Mouse (Mus musculus): ENCODE data around the gene Sgms1. TPM values are rescaled to one million over a fixed set of nuclear protein-coding genes. Genes with fewer than 3 reads are reported as not detected.
"Not testable (repeated sequence)": the region's sequence is repeated elsewhere in the genome, so short reads cannot be mapped to it uniquely, and the experiment has no call there.

Gene Sgms1
- polyA plus RNA-seq, 1 experiment from 2014 or later = 9.9 TPM

GRCm38 (mm10) chr19:32102976-32103300, 286.6 kb downstream of the Sgms1 start:
- H3K36me3 ChIP-seq (ENCODE audit: poor library complexity, severe bottlenecking) = no peaks in the 10 kb centered on the region
- ATAC-seq = peak; percentile 65
- H3K9me3 ChIP-seq (replicated peaks) = no peaks in the 10 kb centered on the region
- H3K9ac ChIP-seq = peak overlapping the region; percentile 48
- peak overlapping the region; percentile 35 for H3K4me3 ChIP-seq
- WGBS = 7% methylated on average over 9 of the region's 9 CpGs
- no peaks in the 10 kb centered on the region for H3K27me3 ChIP-seq
- peak overlapping the region; percentile 55 for H3K4me2 ChIP-seq
- peaks cover 9% of the 10 kb centered on the region for H3K4me1 ChIP-seq
- H3K27ac ChIP-seq = no peak overlapping the region

- H3K4me1 ChIP-seq = peaks cover 9% of the 10 kb centered on the region
- no peak overlapping the region for H3K27ac ChIP-seq
- ATAC-seq = peak; percentile 38
These were observed 287.1 kb downstream of the Sgms1 start for GRCm38 (mm10) chr19:32102294-32102975.

GRCm38 (mm10) chr19:32098582-32098981, 290.9 kb downstream of the Sgms1 start:
- Histone ChIP-seq H3K4me2 (no peak overlapping the region), H3K4me1 (peaks cover 9% of the 10 kb centered on the region), H3K9me3 (replicated peaks) (no peaks in the 10 kb centered on the region), H3K4me3 (no peak overlapping the region), H3K27me3 (no peaks in the 10 kb centered on the region), H3K36me3 (ENCODE audit: poor library complexity, severe bottlenecking) (no peaks in the 10 kb centered on the region), H3K27ac (no peak overlapping the region), H3K9ac (no peak overlapping the region)
- WGBS = 78% methylated on average over 3 of the region's 3 CpGs
- no peak for ATAC-seq

More at GRCm38 (mm10) chr19:32102294-32102975, 287.1 kb downstream of the Sgms1 start:
- H3K4me2 ChIP-seq = peak overlapping the region; percentile 55
- 25% methylated on average over 18 of the region's 18 CpGs for WGBS
- no peaks in the 10 kb centered on the region for H3K36me3 ChIP-seq (ENCODE audit: poor library complexity, severe bottlenecking)
- peak overlapping the region; percentile 35 for H3K4me3 ChIP-seq
- H3K9me3 ChIP-seq (replicated peaks) = no peaks in the 10 kb centered on the region
- H3K9ac ChIP-seq = peak overlapping the region; percentile 48
- H3K27me3 ChIP-seq = no peaks in the 10 kb centered on the region

GRCm38 (mm10) chr19:32092358-32092757, 297.2 kb downstream of the Sgms1 start:
- Histone ChIP-seq H3K4me3 (no peak overlapping the region), H3K9ac (no peak overlapping the region), H3K27ac (no peak overlapping the region), H3K36me3 (ENCODE audit: poor library complexity, severe bottlenecking) (no peaks in the 10 kb centered on the region), H3K4me1 (no peaks in the 10 kb centered on the region), H3K27me3 (no peaks in the 10 kb centered on the region), H3K9me3 (replicated peaks) (no peaks in the 10 kb centered on the region), H3K4me2 (no peak overlapping the region)
- 85% methylated on average over 4 of the region's 4 CpGs for WGBS
- no peak for ATAC-seq

- Histone ChIP-seq H3K27me3 (no peaks in the 10 kb centered on the region), H3K4me2 (no peak overlapping the region), H3K27ac (no peak overlapping the region), H3K36me3 (ENCODE audit: poor library complexity, severe bottlenecking) (no peaks in the 10 kb centered on the region), H3K9me3 (replicated peaks) (no peaks in the 10 kb centered on the region), H3K9ac (no peak overlapping the region), H3K4me1 (no peaks in the 10 kb centered on the region), H3K4me3 (no peak overlapping the region)
- no peak for ATAC-seq
- 88% methylated on average over 4 of the region's 4 CpGs for WGBS
These were observed 298.7 kb downstream of the Sgms1 start for GRCm38 (mm10) chr19:32090804-32091203.

GRCm38 (mm10) chr19:32088570-32088969, 300.9 kb downstream of the Sgms1 start:
- Histone ChIP-seq H3K4me3 (no peak overlapping the region), H3K9me3 (replicated peaks) (no peaks in the 10 kb centered on the region), H3K27ac (no peak overlapping the region), H3K36me3 (ENCODE audit: poor library complexity, severe bottlenecking) (no peaks in the 10 kb centered on the region), H3K4me1 (no peaks in the 10 kb centered on the region), H3K9ac (no peak overlapping the region), H3K4me2 (no peak overlapping the region), H3K27me3 (no peaks in the 10 kb centered on the region)
- 94% methylated on average over 1 of the region's 1 CpGs for WGBS
- no peak for ATAC-seq

GRCm38 (mm10) chr19:32087736-32088470, 301.6 kb downstream of the Sgms1 start:
- WGBS = 91% methylated on average over 6 of the region's 6 CpGs
- no peaks in the 10 kb centered on the region for H3K9me3 ChIP-seq (replicated peaks)
- H3K4me1 ChIP-seq = no peaks in the 10 kb centered on the region

GRCm38 (mm10) chr19:32084813-32085212, 304.7 kb downstream of the Sgms1 start:
- not testable (repeated sequence) for ATAC-seq; H3K27me3 ChIP-seq; H3K4me2 ChIP-seq; H3K27ac ChIP-seq; H3K9me3 ChIP-seq (replicated peaks); H3K9ac ChIP-seq; H3K4me1 ChIP-seq; H3K4me3 ChIP-seq; H3K36me3 ChIP-seq (ENCODE audit: poor library complexity, severe bottlenecking)
- 92% methylated on average over 1 of the region's 1 CpGs for WGBS

More at GRCm38 (mm10) chr19:32087736-32088470, 301.6 kb downstream of the Sgms1 start:
- no peak for ATAC-seq
- Histone ChIP-seq H3K27ac (no peak overlapping the region), H3K27me3 (no peaks in the 10 kb centered on the region), H3K4me3 (no peak overlapping the region), H3K36me3 (ENCODE audit: poor library complexity, severe bottlenecking) (no peaks in the 10 kb centered on the region), H3K9ac (no peak overlapping the region), H3K4me2 (no peak overlapping the region)

Other genes starting within 250 kb of the Sgms1 start
- 98.9 and 101 TPM in 2 replicates for gene Rpl9-ps6, start 76.9 kb upstream of the Sgms1 start, polyA plus RNA-seq (2015; fragmentation: Nextera tagmentation; extraction: Ambion mirVana)
- 38.6 and 43.6 TPM in 2 replicates for gene Minpp1, start 96.1 kb upstream of the Sgms1 start, polyA plus RNA-seq (2015; fragmentation: Nextera tagmentation; extraction: Ambion mirVana)
- gene Papss2, start 206.1 kb upstream of the Sgms1 start, polyA plus RNA-seq (2015; fragmentation: Nextera tagmentation; extraction: Ambion mirVana) = 0.37 and 0.53 TPM in 2 replicates